Mouse (Mus musculus) kidney, postnatal 36 days (tissue): ENCODE measurements around the gene Sorcs1.

Source experiments
- DNase-seq, 2 experiments: peaks; one replicate each; pipeline ENCODE4 v3.0.0; 2021 to 2022; ENCODE audit warnings: mixed read lengths in 2 of 2

The Sorcs1 gene

DNA sequence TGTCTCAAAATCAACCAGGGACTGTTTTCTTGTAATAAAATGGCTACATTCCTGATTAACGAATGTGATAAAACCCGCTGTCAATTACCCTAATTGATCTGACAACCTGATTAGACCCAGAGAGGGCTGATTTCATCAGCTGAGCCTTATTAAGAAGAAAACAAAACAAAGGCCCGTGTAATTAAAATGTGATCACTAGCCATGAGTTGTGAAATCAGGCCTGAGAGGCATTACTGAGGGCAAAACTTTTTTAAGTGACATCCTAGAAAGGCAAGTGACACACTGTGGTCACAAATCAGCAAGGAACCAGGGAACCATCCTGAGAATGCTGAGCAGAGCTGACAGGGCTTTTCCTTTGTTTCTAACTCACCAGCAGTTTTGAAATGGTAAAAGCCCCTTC lies 267.9 kb downstream of the Sorcs1 start:
- no peak for DNase-seq

DNA sequence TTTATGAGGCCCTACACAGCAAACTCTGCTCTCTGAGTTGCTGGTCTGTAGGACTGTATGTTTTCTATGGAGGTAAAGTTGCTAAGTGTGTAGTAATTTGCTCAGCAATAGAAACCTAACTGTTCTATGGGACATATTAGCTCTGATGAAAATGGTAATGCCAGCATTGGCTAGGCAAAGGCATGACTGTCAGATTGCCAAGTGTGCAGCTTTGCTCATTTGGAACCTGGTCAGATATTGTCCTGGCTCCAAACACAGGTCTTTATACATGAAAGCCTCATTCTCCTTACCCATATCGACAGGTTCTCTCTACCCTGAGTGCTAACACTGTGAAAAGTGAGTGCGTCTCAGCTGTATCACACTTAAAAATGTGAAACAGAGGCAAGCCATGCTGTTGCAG lies 280.1 kb downstream of the Sorcs1 start:
- DNase-seq: no peak

DNA sequence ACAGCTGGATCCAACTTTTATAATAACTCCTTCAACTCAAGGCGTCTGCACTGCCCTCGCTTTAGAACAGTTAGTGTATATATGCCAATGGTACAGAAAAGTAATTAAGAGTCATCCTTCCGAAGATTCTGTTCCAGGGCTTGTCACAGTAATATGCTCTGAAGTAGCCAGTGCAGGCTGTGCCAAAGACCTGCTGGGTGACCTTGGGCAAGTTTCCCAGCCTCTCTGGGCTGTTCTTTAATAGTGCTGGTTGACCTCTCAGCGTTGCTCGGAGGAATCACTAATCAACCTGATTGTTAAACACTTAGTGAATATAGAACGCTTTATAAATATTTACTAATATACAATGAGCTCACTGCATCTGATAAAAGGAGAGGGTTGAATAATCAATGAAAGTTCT lies 282.7 kb downstream of the Sorcs1 start:
- no peak for DNase-seq

DNA sequence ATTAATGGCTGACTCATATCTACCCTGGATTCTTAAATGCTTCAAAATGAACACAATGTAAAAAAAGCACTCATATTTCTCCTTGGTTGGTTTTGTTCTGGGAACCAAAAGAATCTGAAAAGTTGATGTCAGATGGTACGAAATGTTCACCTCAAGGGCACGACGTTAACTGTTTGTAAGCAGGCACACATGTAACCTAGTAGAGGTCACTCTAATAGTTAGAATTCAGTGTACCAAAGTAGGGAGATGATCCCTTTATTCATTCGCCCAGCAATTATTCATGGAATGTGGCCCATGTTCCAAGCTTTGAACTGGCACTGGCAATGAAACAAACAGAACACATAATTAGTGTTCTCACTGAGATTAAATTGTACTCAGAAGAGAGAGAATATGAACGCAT lies 284.3 kb downstream of the Sorcs1 start:
- DNase-seq: peak; percentile 2 to 4

DNA sequence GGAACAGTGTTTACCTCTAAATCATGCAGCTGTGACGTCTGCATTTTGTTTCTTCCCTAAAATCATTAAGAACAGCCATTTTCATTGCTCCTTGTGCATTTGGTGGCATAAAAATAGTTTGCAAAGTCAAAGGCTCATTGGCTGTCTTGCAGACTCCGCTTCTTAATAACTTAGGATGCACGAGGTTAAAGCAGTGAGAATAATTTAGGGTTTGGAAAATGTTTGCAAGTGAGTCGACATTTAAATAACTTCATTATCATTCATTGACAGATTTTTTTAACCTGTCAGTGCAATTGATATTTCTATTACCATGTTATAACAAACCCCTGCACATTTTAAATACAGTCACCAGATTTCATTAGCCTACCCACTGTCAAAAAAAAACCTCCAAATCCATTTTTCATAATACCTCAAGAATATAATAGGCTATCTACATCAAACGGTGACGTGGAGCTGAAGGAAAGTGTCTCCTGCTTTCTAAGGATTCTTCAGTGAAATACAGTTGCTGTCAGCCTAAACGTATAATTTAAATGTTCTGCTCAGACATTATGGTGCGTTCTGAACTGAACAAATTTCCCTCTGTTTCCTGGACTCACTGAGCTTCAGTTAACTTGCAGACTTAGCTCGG lies 288.4 kb downstream of the Sorcs1 start:
- DNase-seq: no peak

DNA sequence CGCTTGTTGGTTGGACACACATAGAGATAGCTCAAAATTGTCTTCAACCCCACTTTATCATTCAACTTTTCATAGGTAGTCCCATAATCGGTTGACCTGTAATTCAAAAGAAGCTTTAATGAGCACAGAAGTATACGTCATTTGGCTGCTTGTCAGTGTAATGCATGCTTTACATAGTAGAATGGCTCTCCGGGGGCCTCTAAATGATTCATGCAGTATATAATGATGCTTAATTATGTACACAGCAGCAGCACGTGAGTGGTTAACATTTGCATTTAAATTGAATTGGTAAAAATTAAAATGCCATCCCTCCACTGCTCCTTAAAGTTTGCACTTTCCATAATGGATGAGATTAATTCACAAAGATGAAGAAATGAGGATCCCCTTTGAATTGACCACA lies 299.5 kb downstream of the Sorcs1 start:
- no peak for DNase-seq

DNA sequence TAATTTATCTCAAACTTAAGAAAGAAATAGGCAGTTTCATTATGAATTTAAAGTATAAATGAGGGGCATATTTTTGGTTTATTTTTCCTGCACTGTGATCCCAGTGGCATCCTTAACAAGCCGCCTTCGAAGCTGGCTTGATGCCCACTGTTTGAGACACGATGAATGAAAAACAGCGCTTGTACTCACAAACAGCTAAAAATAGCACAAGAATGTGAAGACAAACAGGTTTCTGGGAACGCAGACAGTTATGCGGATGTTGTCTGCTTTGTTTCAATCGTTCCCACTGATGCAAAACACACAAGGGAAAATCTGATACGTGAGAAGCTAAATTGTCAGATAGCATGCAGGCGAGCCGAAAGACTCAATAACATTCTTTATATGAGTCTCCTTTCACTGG lies 303.7 kb downstream of the Sorcs1 start:
- DNase-seq: peak; percentile 5 to 15

DNA sequence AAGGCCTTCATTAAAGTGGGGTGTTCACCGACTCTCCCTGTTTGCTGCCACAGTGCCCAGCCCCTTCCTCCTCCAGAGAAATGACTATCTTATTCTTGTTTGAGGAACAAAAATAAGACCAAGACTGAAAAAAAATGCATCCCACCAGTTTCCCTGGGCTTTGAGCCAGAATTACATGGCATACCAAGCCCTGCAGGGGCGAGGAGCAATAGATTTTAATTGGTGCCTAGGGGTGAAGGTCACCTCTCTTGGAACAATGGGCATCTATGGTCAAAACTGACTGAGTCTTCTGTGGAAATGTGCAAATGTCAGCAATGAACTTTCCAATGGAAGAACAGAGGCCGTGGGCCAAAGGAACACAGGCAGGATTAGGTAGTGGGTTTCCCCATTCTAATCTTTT lies 312.0 kb downstream of the Sorcs1 start:
- DNase-seq: no peak

DNA sequence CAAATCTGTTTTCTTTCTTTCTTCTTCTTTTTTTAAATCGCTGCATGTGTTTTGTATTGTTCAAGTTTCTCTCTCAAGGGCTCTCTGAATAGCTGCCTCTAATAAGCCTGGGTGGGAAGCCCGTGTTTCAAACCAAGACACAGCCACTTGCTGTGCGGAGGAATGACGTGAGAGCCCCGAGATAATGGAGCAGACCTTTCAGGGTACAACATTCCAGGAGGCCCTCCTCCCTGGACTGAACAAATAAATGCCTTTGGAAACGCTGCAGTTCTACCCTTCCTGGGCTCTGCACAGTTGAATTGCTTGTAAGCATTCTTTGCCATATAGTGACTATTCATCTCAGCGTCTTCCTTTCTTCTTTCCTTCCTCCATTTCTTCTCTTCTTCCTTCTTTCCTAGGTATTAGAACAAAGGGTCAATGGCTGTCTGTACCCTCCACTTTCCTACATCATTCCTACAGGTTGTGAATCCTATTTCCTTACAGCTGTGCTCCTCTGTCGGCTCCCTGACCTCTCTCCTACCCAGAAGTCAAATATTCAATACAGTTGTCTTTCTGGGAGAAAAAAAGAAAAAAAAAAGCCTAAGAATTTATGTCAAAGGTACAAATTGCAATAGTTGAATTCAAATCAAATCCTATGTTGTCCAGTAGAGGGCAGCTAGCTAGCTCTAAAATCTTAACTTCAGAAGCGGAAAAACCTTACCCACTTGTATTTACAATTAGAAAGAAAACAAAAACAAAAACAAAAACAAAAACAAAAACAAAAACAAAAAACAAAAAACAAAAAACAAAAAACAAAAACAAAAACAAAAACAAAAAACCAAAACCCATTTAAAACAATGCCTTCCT lies 315.6 kb downstream of the Sorcs1 start:
- DNase-seq: no peak

DNA sequence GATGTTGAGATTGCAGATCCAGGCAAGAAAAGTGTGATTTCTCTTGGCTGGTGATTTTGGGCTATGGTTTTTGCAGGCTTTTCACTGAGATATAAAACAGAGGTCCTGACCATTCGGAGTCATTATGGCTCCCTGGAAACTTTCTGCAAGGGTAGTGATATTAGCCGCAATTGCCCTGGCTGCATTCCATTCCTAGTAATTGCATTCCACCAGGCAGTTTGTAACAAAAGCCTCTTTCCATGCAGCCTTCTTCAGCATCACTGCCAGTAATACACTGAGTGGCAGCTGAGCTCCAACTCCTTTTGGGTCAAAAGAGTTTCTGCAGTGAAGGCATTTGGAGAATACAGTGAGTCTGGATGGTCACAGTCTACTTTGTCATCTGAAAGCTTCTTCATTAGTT lies 319.9 kb downstream of the Sorcs1 start:
- peak; percentile 22 to 26 for DNase-seq

DNA sequence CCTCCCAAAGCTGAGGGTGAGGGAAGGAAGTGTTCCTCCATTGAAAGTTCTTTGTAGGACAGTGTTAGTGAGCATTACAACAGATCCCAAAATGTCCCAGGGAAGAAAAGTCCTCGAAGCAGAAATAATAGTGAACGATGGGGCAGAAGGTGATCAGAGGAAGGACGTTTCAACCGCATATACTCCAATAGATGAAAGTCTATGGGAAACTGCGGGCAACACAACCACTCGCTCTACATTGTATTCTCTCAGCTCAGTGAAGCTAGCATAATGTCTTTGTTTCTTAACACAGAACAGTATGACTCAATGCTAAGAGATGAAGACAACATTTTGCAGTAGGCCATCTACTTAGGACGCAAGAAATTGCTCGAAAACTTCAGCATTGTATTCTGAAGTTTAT lies 339.2 kb downstream of the Sorcs1 start:
- DNase-seq: no peak

DNA sequence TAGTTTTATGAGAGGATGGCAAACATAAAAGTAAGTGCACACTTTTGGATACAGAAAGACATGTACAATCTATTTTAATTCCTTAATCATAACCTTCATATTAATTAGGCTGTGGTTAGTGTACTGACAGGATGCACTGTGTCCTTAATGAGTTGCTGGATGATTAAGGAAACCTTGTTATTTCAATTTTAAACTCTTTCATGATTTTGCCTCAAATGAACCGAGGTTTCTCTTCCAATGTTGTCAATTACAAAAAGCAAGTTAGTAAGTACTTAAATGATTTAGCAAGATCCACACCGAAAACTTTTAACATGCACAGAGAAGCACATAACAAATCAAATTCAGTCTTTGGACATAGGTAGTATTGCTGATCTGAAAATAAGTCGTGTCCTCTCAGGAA lies 341.7 kb downstream of the Sorcs1 start:
- no peak for DNase-seq

DNA sequence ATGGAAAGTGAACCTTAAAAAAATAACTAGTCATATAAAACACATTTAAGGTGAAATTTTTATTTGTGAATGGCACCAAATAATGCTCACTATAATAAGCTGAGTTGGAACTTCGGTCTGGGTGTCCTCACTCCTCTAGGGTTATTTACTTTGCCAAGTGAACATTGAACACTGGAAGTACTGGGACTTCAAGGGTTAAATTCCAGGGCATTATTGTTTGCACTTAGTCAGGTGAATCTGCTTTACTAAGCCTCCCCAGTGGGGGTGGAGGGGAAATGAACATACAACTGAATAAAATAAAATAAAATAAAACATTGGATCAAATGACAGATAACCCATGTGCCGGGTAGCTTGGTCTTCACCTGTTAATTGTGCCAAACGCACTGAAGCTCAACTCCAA lies 347.3 kb downstream of the Sorcs1 start:
- peak; percentile 7 to 9 for DNase-seq

DNA sequence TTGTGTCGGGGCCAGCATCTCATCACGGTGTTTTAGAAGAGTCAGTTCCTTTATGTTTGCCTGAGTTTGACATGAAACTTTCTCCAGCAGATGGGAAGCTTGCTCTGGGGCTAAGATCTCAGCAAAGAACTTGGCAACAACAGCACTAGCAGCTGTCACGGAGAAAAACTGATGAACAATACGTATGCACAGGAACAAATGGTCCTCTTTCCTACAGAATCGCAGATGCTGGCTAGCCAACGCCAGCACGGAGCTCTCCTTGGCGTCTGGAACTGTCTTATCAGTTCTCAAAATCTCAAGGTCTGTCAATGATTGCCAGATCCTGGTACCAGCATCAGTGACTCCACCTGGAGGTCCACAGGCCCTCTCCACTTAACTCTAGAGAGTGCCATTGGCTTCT lies 350.6 kb downstream of the Sorcs1 start:
- DNase-seq: no peak

DNA sequence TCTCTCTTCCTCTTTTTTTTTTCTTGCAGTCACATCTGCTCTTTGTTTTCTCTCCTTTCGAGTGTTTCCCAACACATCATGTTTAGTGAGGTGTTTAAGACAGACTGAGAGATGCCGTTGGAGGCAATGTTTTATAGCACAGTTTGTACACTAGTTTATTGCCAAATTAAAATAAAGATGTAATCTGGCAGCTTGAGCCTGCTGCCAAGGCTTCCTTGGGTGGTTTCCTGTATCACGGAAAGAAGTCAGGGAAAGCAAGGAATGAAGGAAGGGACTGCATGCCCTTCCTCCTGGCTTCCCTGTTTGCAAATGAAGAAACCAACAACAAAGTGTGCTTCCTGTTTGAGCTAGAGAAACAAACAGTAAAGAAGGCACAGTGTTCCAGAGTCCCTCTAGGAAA lies 352.3 kb downstream of the Sorcs1 start:
- DNase-seq: no peak

DNA sequence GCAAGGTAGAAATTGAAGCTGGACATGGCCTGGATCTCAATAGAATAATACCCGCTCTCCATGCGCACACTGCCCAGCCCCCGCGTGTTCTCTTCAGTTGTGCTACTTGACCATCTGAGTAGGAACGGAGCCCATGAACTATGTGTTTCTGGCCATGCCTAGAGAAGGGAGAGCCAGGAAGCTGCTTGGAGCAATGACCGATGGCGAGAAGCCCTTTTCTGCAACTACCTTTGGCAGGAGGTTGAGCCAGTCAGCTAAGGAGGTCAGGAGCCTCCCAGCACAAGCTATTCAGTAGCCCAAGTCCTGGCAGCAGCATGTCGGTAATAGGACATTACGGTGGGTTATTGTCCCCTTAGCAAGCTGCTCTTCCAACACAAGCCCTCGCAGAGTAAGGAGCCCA lies 352.8 kb downstream of the Sorcs1 start:
- DNase-seq: peak in 1 of 2 experiments; percentile 58

DNA sequence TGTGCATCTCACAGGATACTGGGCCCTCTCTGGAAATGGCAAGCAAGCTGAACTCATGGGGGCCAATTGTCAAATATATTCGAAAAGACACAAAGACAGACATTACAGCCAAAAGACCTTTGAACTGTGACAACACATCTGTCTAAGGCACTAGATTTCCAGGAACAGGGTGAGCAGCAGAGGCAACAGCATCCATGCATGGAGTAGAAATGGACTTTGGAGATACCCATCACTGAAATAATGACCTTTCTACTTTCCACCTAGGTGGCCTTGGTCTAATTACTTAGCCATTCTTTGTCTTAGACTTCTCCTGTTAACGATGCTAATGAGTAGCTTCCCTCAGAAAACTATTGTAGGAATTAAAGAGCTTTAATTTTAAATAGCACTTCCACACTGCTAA lies 371.4 kb downstream of the Sorcs1 start:
- peak in 1 of 2 experiments; percentile 17 for DNase-seq

DNA sequence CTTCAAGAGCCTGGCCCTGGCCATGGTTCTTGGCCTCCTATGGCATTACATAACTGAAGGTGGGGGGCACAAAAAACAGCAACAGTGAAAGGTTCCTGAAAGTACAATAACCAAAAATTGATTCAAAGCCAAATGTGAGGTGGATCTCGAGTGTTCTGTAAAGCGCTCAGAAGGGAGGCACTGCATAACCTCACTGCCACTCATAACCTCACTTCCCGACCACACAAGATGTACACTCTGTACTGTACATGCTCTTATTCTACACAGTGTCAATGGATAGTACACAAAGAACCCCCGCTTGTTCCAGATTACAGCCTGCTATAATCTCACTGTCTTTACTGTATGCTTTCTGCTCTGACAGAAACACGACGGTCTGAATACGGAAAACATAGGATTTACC lies 384.2 kb downstream of the Sorcs1 start:
- DNase-seq: no peak

DNA sequence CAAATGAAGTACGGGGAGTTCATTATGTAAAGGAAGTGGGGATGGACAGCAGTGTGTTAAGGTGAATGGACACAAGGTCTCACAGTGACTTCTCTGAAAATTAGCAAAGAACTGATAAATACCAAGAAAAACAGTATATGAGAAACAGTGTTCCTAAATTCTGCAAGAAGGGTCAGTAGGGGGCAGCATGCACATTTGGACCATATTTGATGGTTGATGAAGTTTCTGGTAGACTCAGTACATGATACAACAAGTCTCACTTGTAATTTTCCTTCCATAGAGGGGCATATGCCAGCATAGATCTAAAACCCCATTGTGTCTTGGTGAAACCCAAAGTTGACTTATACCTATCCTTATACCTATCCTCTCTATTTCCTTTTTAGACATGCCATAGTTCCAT lies 414.0 kb downstream of the Sorcs1 start:
- peak; percentile 26 to 72 for DNase-seq

DNA sequence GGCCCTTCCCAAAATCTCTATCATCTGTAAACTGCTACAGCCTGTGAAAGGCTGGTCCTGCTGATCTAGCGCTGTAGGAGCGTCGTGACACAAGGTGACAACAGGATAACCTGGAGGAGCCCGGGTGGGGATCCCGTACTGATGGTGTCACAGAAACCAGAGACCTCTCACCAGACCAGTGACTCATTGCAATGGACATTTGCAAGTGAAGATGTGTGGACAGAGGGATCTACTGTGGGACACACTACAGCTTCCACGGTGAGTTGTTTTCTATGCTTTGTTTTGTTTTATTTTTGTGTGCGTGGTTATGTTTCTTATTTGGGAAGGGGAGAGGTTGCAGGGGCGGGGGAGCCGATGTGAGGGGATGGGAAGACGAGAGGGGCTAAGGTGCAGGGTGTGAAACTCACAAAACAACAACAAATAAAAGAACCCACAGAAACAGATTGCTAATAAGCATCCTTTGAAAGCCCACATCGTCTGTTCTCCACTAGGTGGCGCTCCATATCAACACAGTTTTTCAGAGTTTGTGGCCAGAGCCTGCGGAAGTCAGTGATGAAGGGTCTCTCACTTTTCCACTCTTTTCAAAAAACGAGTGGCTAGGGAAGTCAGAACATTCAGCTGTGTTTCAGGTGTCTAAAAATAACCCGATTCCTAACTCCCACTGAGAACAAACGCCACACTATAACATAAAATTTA lies 419.6 kb downstream of the Sorcs1 start:
- peak; percentile 14 to 65 for DNase-seq

DNA sequence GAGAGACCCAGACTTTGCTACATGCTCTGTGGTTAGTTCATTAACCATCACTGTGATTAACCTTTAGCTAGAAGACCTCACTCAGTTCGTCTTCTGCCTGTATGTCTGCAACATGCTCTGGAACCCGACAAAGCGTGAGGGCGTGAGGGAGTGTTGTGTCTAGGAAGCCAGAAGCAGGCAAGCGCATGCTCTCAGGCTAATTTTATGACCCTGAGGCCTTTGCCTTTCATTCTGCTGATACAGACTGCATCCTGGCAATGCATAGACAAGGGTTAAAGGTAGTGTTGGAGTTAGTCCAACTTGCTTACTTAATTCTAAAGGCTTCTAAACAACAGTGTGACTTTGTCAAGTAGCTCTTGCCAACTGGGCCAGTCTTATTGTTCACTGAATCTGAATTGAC lies 458.0 kb downstream of the Sorcs1 start:
- peak; percentile 25 to 49 for DNase-seq

DNA sequence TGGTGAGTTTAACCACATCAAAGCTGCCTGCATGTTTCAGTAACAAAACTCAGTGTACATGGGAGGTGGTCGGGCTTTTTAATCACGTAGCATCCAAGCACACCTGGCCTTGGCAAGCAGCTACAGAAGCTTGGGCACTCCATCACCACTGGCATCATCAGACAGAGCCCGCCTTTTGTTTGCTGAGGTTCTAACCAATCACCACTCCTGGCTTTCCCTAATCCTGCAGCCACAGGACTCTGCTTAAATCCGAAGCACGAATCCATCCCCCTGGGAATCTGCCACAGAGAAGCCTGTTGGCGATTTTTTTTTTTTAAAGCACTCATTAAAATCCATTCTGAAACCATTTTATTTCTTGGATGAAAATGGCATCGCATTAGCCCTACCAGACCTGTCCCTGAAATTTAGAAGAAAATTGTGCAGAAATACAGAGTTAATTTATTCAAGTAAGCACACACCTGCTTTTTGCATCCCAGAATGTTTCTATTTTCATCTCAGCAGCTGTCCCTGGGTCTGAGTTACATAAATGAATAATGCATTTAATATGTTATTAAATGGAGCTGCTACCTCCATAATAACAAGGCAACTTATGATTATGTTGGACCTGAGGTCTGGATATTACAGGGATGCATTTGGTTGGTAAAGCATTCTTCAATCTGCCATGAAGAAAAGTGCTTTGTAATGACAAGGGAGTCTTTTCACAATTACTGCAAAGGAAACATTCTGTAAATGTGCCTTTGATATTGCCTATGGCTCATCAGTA lies 463.8 kb downstream of the Sorcs1 start:
- DNase-seq: no peak

DNA sequence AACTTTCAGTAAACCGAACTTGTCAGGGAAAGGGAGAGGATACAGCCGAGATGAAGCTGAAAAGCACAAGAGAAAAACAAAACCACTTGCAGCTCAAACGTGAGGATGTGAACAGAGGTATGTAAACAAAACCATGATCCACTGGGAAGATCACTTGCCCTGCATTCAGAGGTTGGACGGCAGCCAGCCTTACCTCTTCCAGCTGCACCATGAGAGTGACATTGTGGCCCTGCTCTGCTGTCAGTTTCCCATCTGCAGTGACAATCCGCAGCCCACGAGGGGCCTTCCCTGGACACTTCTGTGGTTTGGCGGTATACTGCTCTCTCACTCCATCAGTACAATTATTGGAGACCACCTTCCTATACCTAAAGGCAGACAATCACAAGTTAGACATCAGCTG lies 468.0 kb downstream of the Sorcs1 start:
- DNase-seq: peak in 1 of 2 experiments; percentile 7
